Mouse (Mus musculus): Measurements from ENCODE around the gene Mrc1.
"Not testable (repeated sequence)": the region's sequence is repeated elsewhere in the genome, so short reads cannot be mapped to it uniquely, and the experiment has no call there.

Mrc1 gene

GRCm38 (mm10) chr2:14229149-14229548 lies at the start of gene Mrc1:
Gene Mrc1 (plus strand): TSS chr2:14229392.
- no peak for DNase-seq (ENCODE audit: extremely low read depth, insufficient read length, low spot score)

GRCm38 (mm10) chr2:14184375-14184774 lies 44.8 kb upstream of the Mrc1 start:
- DNase-seq (ENCODE audit: extremely low read depth, insufficient read length, low spot score) = no peak

GRCm38 (mm10) chr2:14190684-14191083 lies 38.5 kb upstream of the Mrc1 start:
- no peak for DNase-seq (ENCODE audit: extremely low read depth, insufficient read length, low spot score)

GRCm38 (mm10) chr2:14191601-14192000 lies 37.6 kb upstream of the Mrc1 start:
- no peak for DNase-seq (ENCODE audit: extremely low read depth, insufficient read length, low spot score)

GRCm38 (mm10) chr2:14192046-14192445 lies 37.1 kb upstream of the Mrc1 start:
- no peak for DNase-seq (ENCODE audit: extremely low read depth, insufficient read length, low spot score)

- not testable (repeated sequence) for DNase-seq (ENCODE audit: extremely low read depth, insufficient read length, low spot score)
Observed at GRCm38 (mm10) chr2:14198325-14198903, 30.8 kb upstream of the Mrc1 start.

GRCm38 (mm10) chr2:14199621-14200020 lies 29.6 kb upstream of the Mrc1 start:
- DNase-seq (ENCODE audit: extremely low read depth, insufficient read length, low spot score) = no peak

GRCm38 (mm10) chr2:14200879-14201445 lies 28.2 kb upstream of the Mrc1 start:
- DNase-seq (ENCODE audit: extremely low read depth, insufficient read length, low spot score) = not testable (repeated sequence)

- no peak for DNase-seq (ENCODE audit: extremely low read depth, insufficient read length, low spot score)
Observed at GRCm38 (mm10) chr2:14204308-14204707, 24.9 kb upstream of the Mrc1 start.

- DNase-seq (ENCODE audit: extremely low read depth, insufficient read length, low spot score) = no peak
Observed at GRCm38 (mm10) chr2:14206798-14207197, 22.4 kb upstream of the Mrc1 start.

GRCm38 (mm10) chr2:14210731-14211130 lies 18.5 kb upstream of the Mrc1 start:
- no peak for DNase-seq (ENCODE audit: extremely low read depth, insufficient read length, low spot score)

GRCm38 (mm10) chr2:14211606-14212005 lies 17.6 kb upstream of the Mrc1 start:
- no peak for DNase-seq (ENCODE audit: extremely low read depth, insufficient read length, low spot score)

GRCm38 (mm10) chr2:14214764-14215163 lies 14.4 kb upstream of the Mrc1 start:
- no peak for DNase-seq (ENCODE audit: extremely low read depth, insufficient read length, low spot score)

- no peak for DNase-seq (ENCODE audit: extremely low read depth, insufficient read length, low spot score)
Observed at GRCm38 (mm10) chr2:14216653-14217052, 12.5 kb upstream of the Mrc1 start.

GRCm38 (mm10) chr2:14218126-14218525 lies 11.1 kb upstream of the Mrc1 start:
- DNase-seq (ENCODE audit: extremely low read depth, insufficient read length, low spot score) = no peak

GRCm38 (mm10) chr2:14224387-14224786 lies 4.8 kb upstream of the Mrc1 start:
- no peak for DNase-seq (ENCODE audit: extremely low read depth, insufficient read length, low spot score)

GRCm38 (mm10) chr2:14228495-14228894 lies 697 bp upstream of the Mrc1 start:
- no peak for DNase-seq (ENCODE audit: extremely low read depth, insufficient read length, low spot score)

- no peak for DNase-seq (ENCODE audit: extremely low read depth, insufficient read length, low spot score)
Observed at GRCm38 (mm10) chr2:14229979-14230378, 787 bp downstream of the Mrc1 start.

- DNase-seq (ENCODE audit: extremely low read depth, insufficient read length, low spot score) = no peak
Observed at GRCm38 (mm10) chr2:14232897-14233296, 3.7 kb downstream of the Mrc1 start.

GRCm38 (mm10) chr2:14233983-14234382 lies 4.8 kb downstream of the Mrc1 start:
- DNase-seq (ENCODE audit: extremely low read depth, insufficient read length, low spot score) = no peak

- no peak for DNase-seq (ENCODE audit: extremely low read depth, insufficient read length, low spot score)
Observed at GRCm38 (mm10) chr2:14235319-14235718, 6.1 kb downstream of the Mrc1 start.

GRCm38 (mm10) chr2:14236920-14237319 lies 7.7 kb downstream of the Mrc1 start:
- DNase-seq (ENCODE audit: extremely low read depth, insufficient read length, low spot score) = no peak

- no peak for DNase-seq (ENCODE audit: extremely low read depth, insufficient read length, low spot score)
Observed at GRCm38 (mm10) chr2:14237723-14238122, 8.5 kb downstream of the Mrc1 start.

Measured in 3134 (cell line).